22 mouse cellular contexts compared by ENCODE assay signal in the genomic region with DNA sequence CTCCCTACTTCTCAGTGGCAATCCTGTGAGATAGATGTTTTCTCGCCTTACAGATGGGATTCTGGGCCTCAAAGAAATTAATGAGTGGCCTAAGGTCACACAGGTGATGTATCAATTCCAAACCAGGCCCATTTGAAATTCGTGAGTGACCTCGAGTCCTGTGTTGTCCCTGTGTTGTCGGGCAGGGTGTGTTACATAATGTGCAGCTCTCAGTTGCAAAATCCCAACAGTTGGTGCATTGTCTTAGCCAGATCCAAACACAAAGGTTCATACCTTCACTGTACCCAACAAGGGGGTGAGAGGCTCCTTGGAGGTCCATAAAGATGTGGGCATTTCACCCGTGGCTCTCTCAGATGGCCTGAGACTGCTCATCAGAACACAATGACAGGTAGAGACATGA. TPM values are rescaled to one million over a fixed set of nuclear protein-coding genes. Genes with fewer than 3 reads are reported as not detected.
A peak's percentile ranks its signal among the peaks of the same experiment; 100 is the strongest.
DNase-seq lines count a peak whose midpoint lies in the region; ATAC-seq and TF ChIP-seq lines count a peak whose summit lies in the region.
"Had no signal": no experiment of that assay in that cellular context is flagged by ENCODE, and none has a peak within 500 bp of the region (broad histone marks: within the 10 kb centered on the region; RNA-seq: fewer than 3 reads in every experiment).

No protein-coding gene starts in this region.

- dilution Hi-C loops in CH12.LX (cut with MboI; ENCODE audit: extremely low pct_ligation_motif_present, extremely low pct_unique_long_range_greater_than_20kb, low sequenced_read_pairs) = no loop called here

- H3K4me3 ChIP-seq in liver, adult 2 months (ENCODE audit: insufficient read depth, low read depth, low read length) = no peak overlapping the region
- H3K4me3 ChIP-seq in liver, embryonic 11.5 days (ENCODE audit: low read depth, low read length) = no peak overlapping the region
- H3K4me3 ChIP-seq in CH12.LX (replicated peaks in 1 of 3; ENCODE audit: low read depth in 2 of 3, low read length in 2 of 3, poor library complexity in 1 of 3) = no peak overlapping the region
- no peak overlapping the region for H3K4me3 ChIP-seq in embryonic facial prominence, embryonic 10.5 days
- no peak overlapping the region for H3K4me3 ChIP-seq in stomach, postnatal 0 days (ENCODE audit: low read depth, low read length)
- H3K4me3 ChIP-seq: embryonic facial prominence, embryonic 13.5 days; forebrain, embryonic 13.5 days; forebrain, embryonic 15.5 days had no signal

- no peaks in the 10 kb centered on the region for H3K36me3 ChIP-seq in liver, adult 2 months (ENCODE audit: control insufficient read depth, insufficient read depth, low read length)
- H3K36me3 ChIP-seq in liver, embryonic 11.5 days (ENCODE audit: control insufficient read depth, insufficient read depth, low read length) = no peaks in the 10 kb centered on the region
- no peaks in the 10 kb centered on the region for H3K36me3 ChIP-seq in CH12.LX (replicated peaks in 1 of 2; ENCODE audit: control insufficient read depth in 1 of 2, insufficient read depth in 1 of 2, low read length in 1 of 2)
- H3K36me3 ChIP-seq in embryonic facial prominence, embryonic 10.5 days (replicated peaks) = no peaks in the 10 kb centered on the region
- H3K36me3 ChIP-seq in stomach, postnatal 0 days (ENCODE audit: control insufficient read depth, insufficient read depth, low read length) = no peaks in the 10 kb centered on the region
- H3K36me3 ChIP-seq: embryonic facial prominence, embryonic 13.5 days; forebrain, embryonic 15.5 days; G1E had no signal

- H3K4me2 ChIP-seq in liver, embryonic 11.5 days = no peak overlapping the region
- no peak overlapping the region for H3K4me2 ChIP-seq in CH12.LX (ENCODE audit: insufficient read depth, low read depth, poor library complexity, severe bottlenecking)
- no peak overlapping the region for H3K4me2 ChIP-seq in stomach, postnatal 0 days (replicated peaks; ENCODE audit: low read depth)
- H3K4me2 ChIP-seq: embryonic facial prominence, embryonic 13.5 days; forebrain, embryonic 13.5 days; forebrain, embryonic 15.5 days had no signal

- peak; percentile 83 for DNase-seq in liver, adult 2 months (ENCODE audit: extremely low read depth, low read depth, low spot score)
- no peak for DNase-seq in liver, embryonic 11.5 days (ENCODE audit: low spot score)
- no peak for DNase-seq in CH12.LX (ENCODE audit: extremely low read depth)
- DNase-seq in embryonic facial prominence, embryonic 10.5 days (ENCODE audit: low spot score) = no peak
- DNase-seq in retina, embryonic 14.5 days (ENCODE audit: low spot score) = no peak
- DNase-seq in stomach, postnatal 0 days (ENCODE audit: low spot score) = no peak
- DNase-seq: adrenal gland, adult 8-10 months; adrenal gland, postnatal 14 days; adrenal gland, postnatal 36 days; cerebellum, adult 11-12 months; cerebellum, adult 2 months; cerebellum, adult 9-10 months; cerebellum, postnatal 10 days; cerebellum, postnatal 25 days; forebrain, postnatal 0 days had no signal

- no peaks in the 10 kb centered on the region for H3K79me2 ChIP-seq in liver, adult 2 months (ENCODE audit: control insufficient read depth, insufficient read depth, low read length)
- no peaks in the 10 kb centered on the region for H3K79me2 ChIP-seq in CH12.LX (replicated peaks; ENCODE audit: control insufficient read depth, extremely low read depth, insufficient read depth, poor library complexity, severe bottlenecking)

- 37% methylated on average over 5 of the region's 5 CpGs for WGBS in liver, adult 2 months
- 78% methylated on average over 5 of the region's 5 CpGs for WGBS in liver, embryonic 11.5 days
- WGBS in embryonic facial prominence, embryonic 10.5 days = 72% methylated on average over 5 of the region's 5 CpGs
- 77% methylated on average over 5 of the region's 5 CpGs for WGBS in stomach, postnatal 0 days

- no peak for TF ChIP-seq POLR2A in liver, adult 2 months (IDR thresholded peaks at IDR 0.05; ENCODE audit: extremely low read depth, insufficient read depth, low read length)
- no peak for TF ChIP-seq POLR2A in CH12.LX (IDR thresholded peaks at IDR 0.05; ENCODE audit: low read depth, low read length)

- H3K4me1 ChIP-seq in liver, adult 2 months (ENCODE audit: control insufficient read depth, insufficient read depth, low read length) = peaks cover 14% of the 10 kb centered on the region
- H3K4me1 ChIP-seq in liver, embryonic 11.5 days (replicated peaks; ENCODE audit: control insufficient read depth, insufficient read depth, low read length) = peaks cover 16% of the 10 kb centered on the region
- peaks cover 64 to 99% of the 10 kb centered on the region in 2 experiments for H3K4me1 ChIP-seq in CH12.LX (ENCODE audit: control insufficient read depth in 1 of 2, insufficient read depth in 2 of 2)
- H3K4me1 ChIP-seq in embryonic facial prominence, embryonic 10.5 days = peaks cover 49% of the 10 kb centered on the region
- peaks cover 23% of the 10 kb centered on the region; the same call in 1 of the 2 replicates for H3K4me1 ChIP-seq in stomach, postnatal 0 days (replicated peaks; ENCODE audit: control insufficient read depth, insufficient read depth)

- no peaks in the 10 kb centered on the region for H3K27me3 ChIP-seq in liver, adult 2 months (ENCODE audit: control insufficient read depth, insufficient read depth, low read length)
- H3K27me3 ChIP-seq in liver, embryonic 11.5 days (replicated peaks; ENCODE audit: control insufficient read depth, insufficient read depth, low read length) = no peaks in the 10 kb centered on the region
- H3K27me3 ChIP-seq in CH12.LX (replicated peaks) = no peaks in the 10 kb centered on the region
- no peaks in the 10 kb centered on the region for H3K27me3 ChIP-seq in embryonic facial prominence, embryonic 10.5 days (replicated peaks; ENCODE audit: low read depth, poor library complexity, severe bottlenecking)
- H3K27me3 ChIP-seq in stomach, postnatal 0 days (ENCODE audit: control insufficient read depth, insufficient read depth, low read length) = no peaks in the 10 kb centered on the region
- H3K27me3 ChIP-seq: embryonic facial prominence, embryonic 13.5 days; forebrain, embryonic 13.5 days; forebrain, embryonic 15.5 days; Patski had no signal

- no peak overlapping the region for H3K9ac ChIP-seq in liver, adult 2 months (ENCODE audit: low read depth, low read length)
- no peak overlapping the region for H3K9ac ChIP-seq in liver, embryonic 11.5 days (ENCODE audit: low read depth, low read length)
- H3K9ac ChIP-seq in CH12.LX (ENCODE audit: insufficient read depth, low read depth) = no peak overlapping the region
- H3K9ac ChIP-seq in stomach, postnatal 0 days (ENCODE audit: low read length) = no peak overlapping the region
- H3K9ac ChIP-seq: embryonic facial prominence, embryonic 13.5 days; forebrain, embryonic 13.5 days; forebrain, embryonic 15.5 days; forebrain, postnatal 0 days had no signal

- no peaks in the 10 kb centered on the region for H3K9me3 ChIP-seq in liver, embryonic 11.5 days (ENCODE audit: control insufficient read depth, low read length)
- H3K9me3 ChIP-seq in CH12.LX (replicated peaks; ENCODE audit: low read length) = no peaks in the 10 kb centered on the region
- no peaks in the 10 kb centered on the region for H3K9me3 ChIP-seq in embryonic facial prominence, embryonic 10.5 days
- no peaks in the 10 kb centered on the region for H3K9me3 ChIP-seq in stomach, postnatal 0 days (ENCODE audit: control insufficient read depth, low read length)
- H3K9me3 ChIP-seq: embryonic facial prominence, embryonic 13.5 days; forebrain, embryonic 13.5 days; forebrain, embryonic 15.5 days; G1E had no signal

- TF ChIP-seq CTCF in liver, adult 2 months (IDR thresholded peaks at IDR 0.05; ENCODE audit: low read depth, low read length) = no peak
- no peak for TF ChIP-seq CTCF in CH12.LX (conservative IDR thresholded peaks at IDR 0.05 in 1 of 2, IDR thresholded peaks at IDR 0.05 in 1 of 2; ENCODE audit: low read depth in 2 of 2, low read length in 2 of 2)
- TF ChIP-seq CTCF in stomach, postnatal 0 days (IDR thresholded peaks at IDR 0.05; ENCODE audit: low read depth) = no peak

- no peak for TF ChIP-seq RAD21 in CH12.LX (IDR thresholded peaks at IDR 0.05; ENCODE audit: low read depth, low read length)

- in situ Hi-C loops in CH12.LX (cut with MboI; ENCODE audit: low pct_ligation_motif_present, low pct_unique_long_range_greater_than_20kb, low sequenced_read_pairs) = loop anchor here (5.0 kb wide), 1 partner anchor 52 kb away; the partner anchor contains the start of gene Nfkbia

- H3K27ac ChIP-seq in liver, adult 2 months (replicated peaks; ENCODE audit: insufficient read depth, low read depth, low read length) = no peak overlapping the region
- H3K27ac ChIP-seq in liver, embryonic 11.5 days (ENCODE audit: low read depth, low read length) = no peak overlapping the region
- peak overlapping the region; percentile 98 for H3K27ac ChIP-seq in CH12.LX (ENCODE audit: insufficient read depth, low read depth)
- 0 out of 2 replicates have a peak overlapping the region, but pooled peaks have one; percentile 42 for H3K27ac ChIP-seq in embryonic facial prominence, embryonic 10.5 days (replicated peaks)
- H3K27ac ChIP-seq in stomach, postnatal 0 days (replicated peaks) = no peak overlapping the region; the same call in 1 of the 2 replicates
- H3K27ac ChIP-seq: forebrain, embryonic 13.5 days; forebrain, embryonic 15.5 days had no signal

- no peak for ATAC-seq in liver, embryonic 11.5 days (replicated peaks; ENCODE audit: low FRiP score)
- 0 out of 2 replicates have a peak, but pooled peaks have one; percentile 2 for ATAC-seq in granulocyte monocyte progenitor cell, adult 5-6 weeks (replicated peaks; ENCODE audit: poor library complexity, severe bottlenecking)
- ATAC-seq in stomach, postnatal 0 days (ENCODE audit: low FRiP score, low TSS enrichment) = no peak
- ATAC-seq: activated CD4-positive, CD25-positive, alpha-beta regulatory T cell, adult 4 months; forebrain, embryonic 13.5 days; forebrain, embryonic 15.5 days; forebrain, postnatal 0 days; Patski had no signal

- TF ChIP-seq EP300 in CH12.LX (IDR thresholded peaks at IDR 0.05; ENCODE audit: low read length) = no peak
- no peak for TF ChIP-seq EP300 in stomach, postnatal 0 days (optimal IDR thresholded peaks at IDR 0.05)

RNA-seq across cellular contexts. Expression of gene Nfkbia, which starts 52.0 kb away (rescaled TPM):
- 85.6 and 110 TPM in 2 replicates for total RNA-seq in liver, adult 2 months (2014; rRNA removed)
- 75.3 and 76.4 TPM in 2 replicates for polyA plus RNA-seq in liver, adult 2 months (2012; rRNA removed)
- 25.8 TPM in 2 replicates for polyA plus RNA-seq in liver, embryonic 11.5 days (2014; fragmentation: Nextera tagmentation; extraction: Ambion mirVana)
- total RNA-seq in CH12.LX (2012; rRNA removed) (465 and 702 TPM in 2 replicates), CH12.LX (2014; rRNA removed) (138 and 178 TPM in 2 replicates)
- 115 and 143 TPM in 2 replicates for polyA plus RNA-seq in CH12.LX (2012; ENCODE audit: insufficient read length, low read depth)
- polyA plus RNA-seq in embryonic facial prominence, embryonic 10.5 days (2016; fragmentation: Nextera tagmentation; extraction: Ambion mirVana) = 44.6 and 55.2 TPM in 2 replicates
- 7.5 and 15.3 TPM in 2 replicates for total RNA-seq in granulocyte monocyte progenitor cell, adult 5-6 weeks (2014; fragmentation: Nextera tagmentation)
- 65.5 and 75.3 TPM in 2 replicates for total RNA-seq in granulocyte monocyte progenitor cell, adult 5-6 weeks (2017)
- 110 and 119 TPM in 2 replicates for polyA plus RNA-seq in stomach, postnatal 0 days (2015; fragmentation: Nextera tagmentation; extraction: Ambion mirVana)

RNA-seq across cellular contexts. Expression of gene Psma6, which starts 56.4 kb away (rescaled TPM):
- 132 and 138 TPM in 2 replicates for total RNA-seq in liver, adult 2 months (2014; rRNA removed)
- polyA plus RNA-seq in liver, adult 2 months (2012; rRNA removed) = 51.5 and 55.1 TPM in 2 replicates
- polyA plus RNA-seq in liver, embryonic 11.5 days (2014; fragmentation: Nextera tagmentation; extraction: Ambion mirVana) = 410 and 426 TPM in 2 replicates
- total RNA-seq in CH12.LX (2012; rRNA removed) (271 and 319 TPM in 2 replicates), CH12.LX (2014; rRNA removed) (585 and 610 TPM in 2 replicates)
- 307 and 352 TPM in 2 replicates for polyA plus RNA-seq in CH12.LX (2012; ENCODE audit: insufficient read length, low read depth)
- 510 and 513 TPM in 2 replicates for polyA plus RNA-seq in embryonic facial prominence, embryonic 10.5 days (2016; fragmentation: Nextera tagmentation; extraction: Ambion mirVana)
- total RNA-seq in granulocyte monocyte progenitor cell, adult 5-6 weeks (2014; fragmentation: Nextera tagmentation) = 302 and 383 TPM in 2 replicates
- 365 and 381 TPM in 2 replicates for total RNA-seq in granulocyte monocyte progenitor cell, adult 5-6 weeks (2017)
- polyA plus RNA-seq in stomach, postnatal 0 days (2015; fragmentation: Nextera tagmentation; extraction: Ambion mirVana) = 357 and 358 TPM in 2 replicates

Comparison
In these comparisons a context has a peak if more than half of its experiments do, and no peak if none do; other contexts are left out.
1. H3K27ac ChIP-seq: peak in CH12.LX (single experiment) and embryonic facial prominence, embryonic 10.5 days (single experiment); none in liver, adult 2 months (single experiment), liver, embryonic 11.5 days (single experiment) and stomach, postnatal 0 days (single experiment).